Mouse (Mus musculus): ENCODE measurements around the gene Rgma.

The Rgma gene

DNA sequence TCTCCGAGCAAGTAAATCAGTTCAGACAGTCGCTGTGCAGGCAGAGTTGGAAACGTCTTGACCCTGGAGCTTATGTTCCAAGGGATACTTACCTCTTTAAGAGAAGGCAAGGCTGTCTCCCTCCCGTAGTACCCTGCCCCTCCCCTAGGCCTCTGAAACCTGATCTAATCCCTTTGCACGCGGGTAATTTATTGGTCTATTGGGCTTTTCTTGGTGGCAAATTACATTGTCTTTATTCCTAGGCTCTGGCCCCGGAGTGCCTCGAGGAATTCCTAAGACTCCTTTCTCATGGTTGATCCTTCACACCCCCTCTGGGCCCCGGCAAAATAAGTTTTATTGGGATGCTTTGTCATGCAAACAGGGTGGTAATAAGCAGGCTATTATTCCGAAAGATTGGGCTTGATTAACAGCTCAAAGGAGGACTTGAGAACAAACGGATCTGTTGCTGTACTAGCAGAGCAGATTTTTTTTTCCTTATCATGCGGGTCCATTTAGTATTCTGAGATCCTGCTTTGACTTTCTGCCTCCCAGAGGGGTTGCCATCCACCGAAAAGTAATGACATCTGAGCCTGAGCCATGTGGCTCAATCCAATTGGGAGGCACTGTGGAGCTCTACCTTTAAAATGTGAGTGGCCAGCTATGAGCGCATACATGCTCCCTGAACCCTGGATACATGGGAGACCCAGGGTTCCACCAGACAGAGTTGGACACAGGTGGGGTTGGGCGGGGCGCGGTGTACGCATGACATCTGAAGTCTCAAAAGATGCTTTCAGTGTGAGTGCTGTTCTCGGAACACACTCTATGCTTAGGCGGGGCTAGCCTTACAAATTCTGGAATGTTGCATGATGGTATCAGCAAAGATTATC lies 25.0 kb downstream of the Rgma start:
- DNase-seq = no peak

DNA sequence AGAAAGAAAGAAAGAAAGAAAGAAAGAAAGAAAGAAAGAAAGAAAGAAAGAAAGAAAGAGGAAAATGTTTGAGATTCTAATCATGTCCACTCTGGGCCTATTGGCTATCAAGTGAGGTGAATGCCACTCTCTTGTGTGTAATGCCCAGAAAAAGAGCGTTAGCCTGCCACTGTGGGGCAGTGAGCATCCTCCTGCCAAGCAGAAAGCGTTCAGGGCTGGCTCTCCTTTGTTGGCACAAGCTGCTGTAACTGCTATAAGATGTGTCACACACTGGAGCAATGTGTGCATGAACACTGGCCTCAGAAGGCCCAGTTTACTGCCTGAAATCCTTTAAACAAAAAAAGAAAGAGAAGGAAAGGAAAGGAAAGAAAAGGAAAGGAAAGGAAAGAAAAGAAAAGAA lies 26.8 kb downstream of the Rgma start:
- DNase-seq = no peak

DNA sequence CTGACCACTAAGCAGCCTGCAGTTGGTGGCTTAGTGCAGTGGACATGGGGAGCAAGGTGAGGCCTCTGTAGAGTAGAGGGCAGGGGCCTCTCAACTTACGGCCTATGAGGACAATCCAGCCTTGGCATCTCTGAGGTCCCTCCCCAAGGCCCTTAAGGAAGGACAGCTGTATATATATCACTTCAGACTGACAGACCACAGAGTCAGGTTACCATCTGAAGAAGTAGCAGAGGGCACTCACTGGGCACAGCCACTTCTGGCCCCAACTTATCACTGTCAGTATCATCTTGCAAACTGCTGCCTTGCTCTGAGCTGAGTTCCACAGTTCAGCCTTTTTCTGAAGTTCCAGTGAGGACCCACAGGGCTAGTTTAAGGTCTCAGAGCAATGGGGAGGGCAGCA lies 27.4 kb downstream of the Rgma start:
- no peak for DNase-seq

DNA sequence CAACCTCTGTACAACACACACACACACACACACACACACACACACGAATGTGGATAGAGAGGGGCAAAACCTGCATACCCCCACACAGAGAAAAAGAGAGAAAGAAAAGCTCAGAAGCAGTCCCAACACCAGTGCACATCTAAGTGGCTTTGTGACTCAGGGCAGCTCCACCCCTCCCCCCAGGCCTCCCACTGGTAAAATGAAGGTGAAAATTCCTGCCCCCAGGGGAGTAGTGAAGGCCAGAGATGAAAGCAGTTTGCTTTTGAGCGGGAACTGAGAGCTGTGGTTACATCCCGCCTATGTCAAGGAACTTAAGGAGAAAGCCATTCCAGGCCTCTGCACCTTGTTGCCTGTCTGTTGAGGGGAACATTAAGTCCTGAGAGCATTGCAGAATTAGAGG lies 28.2 kb downstream of the Rgma start:
- no peak for DNase-seq

DNA sequence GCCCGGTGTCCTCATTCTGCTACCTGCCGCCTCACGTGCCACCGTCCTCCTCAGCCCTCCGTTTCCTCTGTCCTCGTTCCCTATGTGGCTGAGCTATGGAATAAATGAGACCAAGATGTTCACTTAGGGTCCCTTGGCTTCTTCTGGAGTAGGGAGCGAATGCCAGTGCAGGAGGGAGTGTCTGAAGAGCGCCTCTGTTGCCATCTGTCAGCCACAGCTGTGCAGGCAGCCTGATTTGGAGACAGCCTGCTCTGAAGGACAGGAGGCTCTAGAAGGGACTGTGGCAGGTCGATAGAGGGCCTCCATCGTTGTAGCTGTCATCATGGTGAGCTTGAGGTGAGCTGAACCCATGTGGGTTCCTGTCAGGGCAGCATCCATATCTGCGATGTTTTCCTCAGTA lies 30.2 kb downstream of the Rgma start:
- no peak for DNase-seq

DNA sequence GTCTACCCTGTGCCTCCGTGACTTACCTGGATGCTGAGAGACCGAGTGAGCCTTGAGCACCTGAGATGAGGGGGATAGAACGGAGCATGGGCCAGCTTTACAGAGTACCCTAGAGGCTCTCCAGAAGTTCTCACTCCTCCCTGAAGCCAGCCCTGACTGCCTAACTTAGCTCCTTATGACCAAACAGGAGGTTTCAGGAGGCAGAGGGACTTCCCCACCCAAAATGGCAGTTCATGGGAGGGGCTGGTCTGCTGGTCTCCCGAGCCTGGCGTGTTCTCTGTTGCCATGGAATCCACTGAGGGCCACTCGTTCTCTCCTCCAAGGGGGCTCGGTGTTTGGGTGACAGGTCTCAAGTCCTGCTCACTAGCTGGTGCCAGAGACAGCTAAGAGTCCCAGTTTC lies 36.2 kb downstream of the Rgma start:
- DNase-seq = no peak

DNA sequence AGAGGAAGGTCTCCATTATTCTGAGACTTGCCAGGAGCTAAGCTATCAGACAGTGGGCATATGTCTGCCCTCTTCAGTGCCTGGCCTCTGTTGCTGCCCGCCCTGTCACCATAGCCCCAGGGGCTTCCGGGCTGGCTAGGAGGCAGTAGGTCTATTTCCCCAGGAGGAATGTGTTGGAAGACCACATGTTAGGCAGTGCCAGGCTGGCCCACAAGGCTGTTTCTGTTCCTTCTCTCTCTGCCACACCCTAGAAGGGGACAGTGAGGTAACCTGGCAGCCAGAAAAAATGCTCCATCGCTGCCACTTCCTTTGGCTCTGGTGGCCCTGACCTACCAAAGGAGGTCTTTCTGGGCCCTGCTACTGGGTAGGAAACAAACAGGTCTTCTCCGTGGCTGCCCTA lies 36.7 kb downstream of the Rgma start:
- DNase-seq = no peak

DNA sequence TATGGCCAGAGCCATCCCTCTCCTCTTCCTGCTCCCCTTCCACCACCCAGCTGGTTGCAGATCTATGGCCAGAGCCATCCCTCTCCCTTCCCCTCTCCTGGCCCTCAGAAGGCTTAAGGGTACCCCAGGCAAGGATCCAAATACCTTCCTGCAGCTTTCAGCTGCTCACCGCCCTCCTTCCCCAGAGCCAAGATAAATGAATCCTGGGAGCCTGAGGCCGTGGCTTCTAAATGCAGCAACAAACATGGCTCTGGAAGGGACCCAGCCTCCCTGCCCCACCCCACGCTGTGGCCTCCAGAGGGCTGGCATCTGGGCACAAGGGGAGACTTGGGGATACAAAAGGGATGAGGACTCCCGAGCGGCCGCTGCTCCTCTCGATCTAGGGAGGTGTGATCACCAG lies 37.1 kb downstream of the Rgma start:
- peak; percentile 94 for DNase-seq

DNA sequence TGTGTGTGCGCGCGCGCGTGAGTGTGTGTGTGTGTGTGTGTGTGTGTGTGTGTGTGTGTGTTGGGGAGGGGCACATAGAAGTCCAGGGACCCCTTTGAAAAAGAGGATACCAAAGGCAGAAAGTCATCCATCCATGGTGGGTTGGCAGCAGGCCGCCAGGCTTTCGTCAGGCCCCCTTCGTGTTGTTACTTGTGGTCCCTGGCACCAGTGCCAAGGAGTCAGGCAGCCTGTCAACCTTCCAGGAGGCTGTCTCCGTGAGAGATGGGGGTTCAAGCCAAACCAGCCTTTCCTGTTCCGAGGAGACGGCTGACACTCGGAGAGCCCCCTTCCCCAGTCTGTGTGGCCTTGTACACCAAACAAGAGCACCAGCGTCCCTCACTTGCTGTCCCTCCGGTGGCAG lies 38.9 kb downstream of the Rgma start:
- no peak for DNase-seq

DNA sequence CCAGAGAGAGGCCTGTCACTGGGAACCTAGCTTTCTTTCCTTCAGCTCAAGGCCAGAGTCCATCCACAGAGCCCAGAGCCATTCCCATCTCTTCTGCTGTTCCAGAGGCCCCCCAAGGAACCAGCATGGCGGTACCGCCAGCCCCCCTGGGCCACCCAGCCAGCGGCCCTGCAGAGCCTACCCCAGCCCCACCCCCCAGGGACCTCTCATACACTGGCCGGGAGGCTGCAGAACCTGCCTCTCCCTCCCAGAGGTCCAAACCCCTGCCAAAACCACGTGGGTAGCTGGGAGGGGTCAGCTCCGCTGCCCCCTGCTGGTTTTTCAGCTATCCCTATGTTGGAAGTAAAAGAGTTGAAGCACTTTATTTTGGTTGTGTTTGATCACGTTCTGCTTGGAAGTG lies 44.1 kb downstream of the Rgma start:
- peak; percentile 93 for DNase-seq

DNA sequence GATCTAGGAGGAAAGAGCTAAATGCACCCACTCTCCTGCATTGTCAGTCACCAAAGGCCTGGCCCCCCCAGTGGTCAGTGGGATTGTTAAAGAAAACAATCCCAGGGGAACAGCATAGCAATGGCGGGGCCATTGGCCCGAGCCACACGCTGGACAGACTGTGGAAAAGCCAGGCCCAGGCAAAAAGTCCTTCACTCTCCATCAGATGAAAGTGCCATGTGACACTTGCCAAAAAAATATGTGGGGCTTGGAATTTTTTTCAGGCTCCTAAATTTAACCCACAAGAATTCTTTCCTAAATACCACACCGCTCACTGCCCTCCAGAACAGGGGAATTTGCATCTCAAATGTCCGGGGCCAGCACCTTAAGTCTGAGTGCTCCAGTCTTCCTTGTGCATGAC lies 45.5 kb downstream of the Rgma start:
- peak; percentile 84 for DNase-seq

DNA sequence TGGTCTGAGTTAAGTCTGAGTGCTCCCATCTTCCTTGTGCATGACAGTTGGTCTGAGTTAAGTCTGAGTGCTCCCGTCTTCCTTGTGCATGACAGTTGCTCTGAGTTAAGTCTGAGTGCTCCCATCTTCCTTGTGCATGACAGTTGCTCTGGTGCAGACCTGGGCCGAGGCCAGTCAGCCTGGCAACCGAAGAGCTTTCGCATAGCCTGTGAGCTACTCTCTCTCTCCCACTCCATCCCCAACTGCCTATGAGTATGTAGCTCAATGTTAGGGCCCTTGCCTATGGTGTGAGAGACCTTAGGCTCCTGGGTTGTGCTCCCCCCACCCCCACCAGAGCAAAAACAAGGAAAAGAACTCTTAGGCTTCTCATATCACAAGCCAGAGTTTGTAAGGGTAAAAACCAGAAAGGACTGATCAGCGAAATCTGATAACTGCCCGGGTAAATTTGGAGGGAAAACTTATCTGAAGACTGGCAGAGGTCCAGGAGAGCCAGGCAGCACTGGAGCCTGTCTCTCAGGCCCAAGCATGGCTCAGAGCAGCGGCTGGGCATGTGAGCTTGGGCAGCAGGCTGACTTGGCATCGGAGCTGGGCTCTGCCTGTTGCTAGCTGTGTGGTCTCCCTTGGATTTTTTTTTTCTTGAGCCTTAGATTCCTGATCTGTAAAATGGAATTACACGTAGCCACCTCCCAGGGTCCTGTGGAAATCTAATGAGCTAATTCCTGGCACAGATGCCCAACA lies 46.1 kb downstream of the Rgma start:
- peak; percentile 89 for DNase-seq

DNA sequence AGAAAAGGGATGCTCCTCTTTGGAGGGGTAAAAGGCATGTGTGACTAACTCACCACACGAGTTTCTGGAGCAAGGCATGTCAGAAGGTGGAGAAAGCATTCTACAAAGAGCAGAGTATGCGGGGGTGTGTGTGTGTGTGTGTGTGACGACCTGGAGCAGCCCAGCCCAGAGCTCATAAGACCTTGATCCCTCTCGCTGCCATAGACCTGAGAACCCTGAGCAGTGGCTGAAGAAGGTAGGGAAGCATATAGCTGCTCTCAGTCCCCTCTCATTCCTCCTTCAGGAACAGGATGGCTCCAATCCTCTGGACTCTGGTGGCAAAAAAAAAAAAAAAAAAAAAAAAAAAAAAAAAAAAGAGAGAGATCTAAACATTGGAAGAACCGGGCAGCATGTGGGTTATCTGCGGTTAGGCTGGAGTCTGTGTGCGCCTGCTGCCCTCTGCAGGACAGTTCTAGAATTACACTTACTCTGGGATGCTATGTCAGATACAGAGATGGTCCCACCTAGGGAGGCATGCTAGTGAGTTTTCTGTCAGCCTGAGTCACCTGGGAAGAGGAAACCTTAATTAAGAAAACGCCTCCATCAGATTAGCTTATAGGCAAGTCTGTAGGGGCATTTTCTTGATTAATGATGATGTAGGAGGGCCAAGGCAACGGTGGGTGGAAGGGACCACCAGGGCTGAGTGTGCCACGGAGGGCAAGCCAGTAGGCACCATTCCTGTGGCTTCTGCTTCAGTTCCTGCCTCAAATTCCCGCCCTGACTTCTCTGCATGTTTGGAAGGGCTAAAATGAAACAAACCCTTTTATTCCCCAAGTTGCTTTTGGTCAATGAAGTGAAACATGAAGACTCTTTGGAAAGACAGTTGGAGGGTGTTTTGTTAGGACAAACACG lies 47.2 kb downstream of the Rgma start:
- peak; percentile 96 for DNase-seq

DNA sequence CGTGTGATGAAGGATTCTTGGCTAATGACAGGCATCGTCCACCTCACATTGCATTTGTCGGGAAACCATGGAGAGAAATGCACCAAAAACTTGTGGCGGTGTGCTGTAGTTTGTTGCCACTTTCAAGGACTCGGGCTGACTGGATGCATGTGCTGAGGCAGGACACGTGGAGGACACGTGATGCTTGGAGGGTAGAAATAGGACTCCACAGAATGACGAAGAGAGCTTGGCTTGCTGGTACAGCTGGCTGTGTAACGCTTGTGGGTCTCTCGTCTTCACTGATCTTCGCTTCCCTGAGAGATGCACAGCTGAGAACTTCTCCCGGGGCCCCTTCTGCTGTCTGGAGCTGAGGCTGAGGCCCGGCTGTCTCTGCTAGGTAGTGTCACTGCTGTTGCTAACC lies 47.9 kb downstream of the Rgma start:
- DNase-seq = peak; percentile 94

DNA sequence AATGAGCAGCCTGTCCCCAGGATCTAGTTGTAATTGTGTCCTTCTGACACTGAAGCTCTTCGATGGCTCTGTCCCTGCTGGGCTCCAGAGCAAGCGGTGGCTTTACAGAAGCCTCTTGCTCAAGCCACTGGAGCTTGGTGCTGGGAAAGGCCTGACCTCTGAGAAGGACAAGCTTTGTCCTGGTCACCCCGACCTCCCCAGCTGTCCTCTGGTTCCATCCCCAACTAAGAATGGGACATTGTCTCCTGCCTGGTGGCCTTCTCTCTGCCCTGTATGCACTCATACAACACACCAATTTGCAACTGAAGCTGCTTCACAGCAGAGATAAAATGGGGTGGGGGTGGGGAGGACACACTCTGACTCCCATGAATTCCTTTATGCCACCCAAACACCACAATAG lies 48.9 kb downstream of the Rgma start:
- DNase-seq = peak; percentile 89

DNA sequence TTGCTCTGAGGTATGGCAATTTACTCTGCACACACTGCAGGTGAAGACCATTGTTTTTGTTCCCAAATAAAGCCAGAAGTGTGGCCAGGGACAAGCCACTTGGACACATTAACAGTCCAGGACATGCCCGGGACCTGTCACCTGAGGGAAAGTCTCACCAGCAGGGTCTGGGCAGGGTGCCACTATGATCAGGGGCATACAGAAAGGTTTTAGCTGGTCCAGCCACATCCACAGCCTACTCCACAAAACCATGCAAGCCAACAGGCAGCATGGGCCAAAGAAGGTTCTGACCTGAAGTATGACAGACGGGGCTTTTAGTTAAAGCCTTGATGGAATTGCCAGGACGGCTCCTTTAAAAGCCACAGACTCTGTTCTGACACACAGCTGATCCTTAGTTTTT lies 49.4 kb downstream of the Rgma start:
- peak; percentile 96 for DNase-seq

DNA sequence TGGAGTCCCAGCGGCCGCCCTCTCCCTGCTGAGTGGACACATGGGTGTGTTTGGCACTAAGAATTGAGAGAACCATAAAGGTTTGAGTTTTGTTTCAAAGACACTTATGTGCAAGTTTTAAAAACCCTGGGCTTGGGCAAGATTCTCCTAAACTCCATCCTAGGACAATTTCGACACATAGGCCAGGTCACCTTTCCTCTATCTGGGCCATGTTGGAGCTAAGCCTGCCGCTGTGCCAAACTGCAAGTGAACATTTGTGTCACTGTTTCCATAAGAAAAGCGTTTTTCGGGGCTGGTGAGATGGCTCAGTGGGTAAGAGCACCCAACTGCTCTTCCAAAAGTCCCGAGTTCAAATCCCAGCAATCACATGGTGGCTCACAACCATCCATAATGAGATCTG lies 50.1 kb downstream of the Rgma start:
- no peak for DNase-seq

DNA sequence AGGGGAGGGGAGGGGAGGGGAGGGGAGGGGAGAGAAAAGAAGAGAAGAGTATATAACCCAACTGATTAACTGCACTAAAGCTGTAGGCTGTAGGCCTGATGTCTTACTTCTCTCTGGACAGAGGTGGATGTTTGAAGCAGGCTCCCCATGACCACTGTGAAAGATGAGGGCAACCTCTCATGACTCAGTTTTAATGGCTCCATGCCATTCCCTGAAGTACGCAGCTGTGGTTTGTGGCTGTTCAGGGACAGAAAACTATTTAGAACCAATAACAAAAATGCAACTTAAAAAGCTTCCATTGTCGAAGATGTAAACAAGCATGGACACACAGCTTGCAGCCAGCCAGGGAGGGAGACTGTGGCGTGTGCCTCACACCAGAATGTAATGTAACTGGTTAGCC lies 50.9 kb downstream of the Rgma start:
- peak; percentile 91 for DNase-seq

DNA sequence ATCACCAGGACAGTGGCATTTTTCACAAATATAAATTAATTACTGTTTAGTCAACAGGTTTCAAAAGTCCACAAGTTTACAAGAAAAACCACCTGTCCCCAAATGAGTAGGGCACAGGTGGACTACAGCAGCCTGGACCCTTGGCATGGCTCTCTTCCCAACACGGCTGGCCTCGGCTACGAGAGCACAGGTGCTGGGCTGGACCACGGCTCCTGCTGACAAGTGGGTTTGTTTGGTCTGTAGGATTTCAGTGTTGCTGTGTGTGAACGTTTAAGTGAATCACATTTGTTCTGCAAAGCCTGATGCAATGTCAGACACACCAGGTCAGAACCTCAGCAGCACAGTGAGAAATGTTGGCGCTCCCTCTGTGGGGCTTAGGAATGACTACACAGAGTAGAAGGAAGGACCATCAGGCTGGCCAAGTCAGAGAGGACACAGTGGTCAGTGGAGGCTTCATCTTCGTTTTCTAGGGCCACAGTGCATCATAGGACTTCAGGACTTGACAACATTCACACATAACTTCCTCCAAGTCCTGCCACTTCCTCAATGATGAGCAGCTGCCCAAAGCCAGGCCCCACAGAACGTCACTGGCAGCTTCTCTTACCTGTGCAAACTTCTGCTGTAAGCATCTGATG lies 51.6 kb downstream of the Rgma start:
- DNase-seq = peak; percentile 85

DNA sequence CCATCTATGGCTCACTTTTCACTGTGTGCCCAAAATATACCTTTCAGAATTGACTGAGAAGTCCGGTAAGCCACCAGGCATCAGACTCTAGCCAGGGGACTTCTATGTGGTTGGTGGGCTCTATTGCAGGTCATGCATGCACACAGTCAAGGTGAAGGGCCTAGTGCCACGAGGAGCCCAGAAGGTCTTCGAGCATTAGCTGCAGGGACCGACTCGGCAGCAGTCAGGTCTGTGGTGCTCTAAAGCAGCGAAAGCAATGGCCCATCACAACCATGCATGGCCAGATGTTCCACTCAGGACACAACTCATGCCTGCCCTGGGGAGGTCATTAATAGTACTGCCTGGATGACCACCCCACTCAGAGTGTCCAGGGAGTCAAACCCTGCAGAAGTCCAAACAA lies 52.5 kb downstream of the Rgma start:
- DNase-seq = peak; percentile 83

DNA sequence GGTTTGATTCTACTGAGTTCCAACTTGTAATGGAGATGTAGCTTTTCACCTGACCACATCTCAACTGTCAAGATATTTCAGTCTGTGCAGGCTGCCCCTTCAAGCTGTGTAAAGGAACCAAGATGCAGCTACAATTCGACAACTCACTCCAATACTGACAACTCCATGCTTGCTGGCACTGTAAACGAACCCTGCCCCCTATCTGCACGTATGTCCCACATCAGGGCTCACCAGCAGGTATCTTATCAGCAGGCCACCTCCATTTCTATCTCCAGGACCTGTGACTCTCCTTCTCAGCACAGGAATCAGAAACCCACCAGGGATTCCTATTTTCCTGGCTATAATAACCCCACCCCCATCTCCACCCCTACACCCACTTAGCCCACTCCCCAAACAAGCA lies 53.2 kb downstream of the Rgma start:
- DNase-seq = peak; percentile 84

DNA sequence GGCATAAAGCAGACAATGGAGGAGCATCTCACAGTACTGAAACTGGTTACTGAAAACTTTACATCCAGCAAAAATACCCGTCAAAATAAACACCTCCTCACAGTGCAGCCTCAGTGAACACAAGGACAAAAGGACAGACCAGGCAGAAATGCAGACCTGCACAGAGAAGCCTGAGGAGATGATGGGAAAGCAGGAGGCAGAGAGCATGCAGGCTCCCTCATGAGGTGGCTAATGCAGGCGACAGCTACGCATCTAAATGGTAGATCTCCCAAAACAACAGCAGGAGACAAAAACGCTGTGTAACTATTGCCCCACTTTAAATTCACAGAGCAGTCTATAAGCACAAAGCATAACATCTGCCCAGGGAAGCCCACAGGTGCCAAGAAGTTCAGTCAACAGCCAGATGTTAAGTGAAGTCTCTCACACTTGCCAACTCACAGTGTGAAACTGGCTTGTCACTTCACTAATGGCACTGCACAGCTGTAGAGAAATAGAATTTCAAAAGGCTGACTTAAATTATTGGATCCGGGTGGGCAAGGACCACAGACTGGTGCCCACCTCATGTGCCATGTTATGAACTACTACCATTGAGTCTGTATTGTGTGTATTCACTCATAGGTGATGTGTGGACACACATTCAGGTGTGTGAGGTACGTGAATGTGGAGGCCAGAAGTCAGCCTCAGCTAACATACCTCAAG lies 58.5 kb downstream of the Rgma start:
- DNase-seq = peak; percentile 81
